Comparison of ENCODE assay signal across 7 mouse cellular contexts in the genomic region with DNA sequence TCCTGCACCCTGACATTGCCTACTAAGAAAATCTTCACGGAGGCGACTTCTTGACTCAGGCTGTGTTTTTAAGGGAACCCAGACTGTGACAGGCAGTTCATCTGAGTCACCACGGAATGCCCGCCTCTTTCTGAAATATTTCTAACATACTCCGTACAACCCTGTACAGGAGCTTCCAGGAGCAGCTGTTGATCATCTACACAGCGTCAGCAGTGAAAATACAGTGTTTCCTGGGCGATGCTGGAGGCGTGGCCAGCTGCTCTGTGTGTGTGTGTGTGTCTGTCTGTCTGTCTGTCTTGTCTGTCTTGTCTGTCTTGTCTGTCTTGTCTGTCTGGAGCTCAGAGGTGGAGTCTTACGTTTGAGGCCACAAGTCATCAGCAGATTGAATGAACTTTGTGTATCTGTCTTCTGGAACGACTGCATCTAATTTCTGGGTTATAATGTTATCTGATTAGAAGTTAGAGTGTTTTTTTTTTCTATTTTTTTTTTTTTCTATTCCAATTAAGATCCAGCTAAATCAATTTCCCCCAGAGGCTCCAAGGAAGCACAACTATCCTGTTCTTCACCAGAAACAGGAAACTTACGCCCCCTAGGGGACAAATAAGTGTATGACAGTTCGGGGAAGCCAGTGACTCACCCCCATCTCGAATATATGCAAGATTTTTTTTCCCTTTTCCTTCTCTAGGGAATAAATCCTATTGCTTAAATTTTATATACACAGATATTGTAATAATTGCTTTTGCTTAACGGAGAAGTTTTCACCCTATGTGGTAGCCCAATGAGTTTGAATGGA. TPM values are rescaled to one million over a fixed set of nuclear protein-coding genes. Genes with fewer than 3 reads are reported as not detected.
DNase-seq lines count a peak whose midpoint lies in the region; ATAC-seq and TF ChIP-seq lines count a peak whose summit lies in the region.

No protein-coding gene starts in this region.

- TF ChIP-seq CTCF in heart, postnatal 0 days (IDR thresholded peaks at IDR 0.05; ENCODE audit: low read depth) = peak; percentile 60
- peak; percentile 67 for TF ChIP-seq CTCF in lung, postnatal 0 days (IDR thresholded peaks at IDR 0.05)

- no peak for ATAC-seq in limb, embryonic 11.5 days (ENCODE audit: insufficient number of reproducible peaks, low FRiP score, low TSS enrichment, low read depth)
- no peak; the same call in 1 of the 2 replicates for ATAC-seq in heart, postnatal 0 days (ENCODE audit: insufficient read depth, low read depth)
- ATAC-seq in lung, postnatal 0 days = peak; percentile 64

- H3K27me3 ChIP-seq in limb, embryonic 11.5 days (ENCODE audit: control insufficient read depth, insufficient read depth, low read length) = no peaks in the 10 kb centered on the region
- H3K27me3 ChIP-seq in limb, embryonic 10.5 days (ENCODE audit: low read depth, poor library complexity, severe bottlenecking) = no peaks in the 10 kb centered on the region
- H3K27me3 ChIP-seq in heart, postnatal 0 days (ENCODE audit: control insufficient read depth, insufficient read depth, low read length) = 0 out of 2 replicates have a peak, but pooled peaks cover 5% of the 10 kb centered on the region
- no peaks in the 10 kb centered on the region for H3K27me3 ChIP-seq in lung, postnatal 0 days (replicated peaks; ENCODE audit: insufficient read depth, low read length)
- no peaks in the 10 kb centered on the region for H3K27me3 ChIP-seq in splenic B cell, adult 2 months (ENCODE audit: control insufficient read depth, insufficient read depth, low read length, poor library complexity, severe bottlenecking)

- H3K36me3 ChIP-seq in limb, embryonic 11.5 days (ENCODE audit: control insufficient read depth, insufficient read depth, low read length) = no peaks in the 10 kb centered on the region
- H3K36me3 ChIP-seq in limb, embryonic 10.5 days = no peaks in the 10 kb centered on the region
- no peaks in the 10 kb centered on the region for H3K36me3 ChIP-seq in heart, postnatal 0 days (replicated peaks; ENCODE audit: control insufficient read depth, insufficient read depth, low read length)
- no peaks in the 10 kb centered on the region for H3K36me3 ChIP-seq in lung, postnatal 0 days (ENCODE audit: insufficient read depth, low read length)
- no peaks in the 10 kb centered on the region for H3K36me3 ChIP-seq in splenic B cell, adult 2 months (ENCODE audit: control insufficient read depth, insufficient read depth, low read length, poor library complexity, severe bottlenecking)

- 59% methylated on average over 14 of the region's 14 CpGs for WGBS in limb, embryonic 11.5 days
- 62% methylated on average over 14 of the region's 14 CpGs for WGBS in limb, embryonic 10.5 days
- 37% methylated on average over 14 of the region's 14 CpGs for WGBS in heart, postnatal 0 days
- WGBS in lung, postnatal 0 days = 33% methylated on average over 14 of the region's 14 CpGs

- H3K4me1 ChIP-seq in limb, embryonic 11.5 days (ENCODE audit: control insufficient read depth, insufficient read depth, low read length) = no peaks in the 10 kb centered on the region
- H3K4me1 ChIP-seq in limb, embryonic 10.5 days = peaks cover 9% of the 10 kb centered on the region; the same call in 1 of the 2 replicates
- no peaks in the 10 kb centered on the region for H3K4me1 ChIP-seq in heart, postnatal 0 days (ENCODE audit: control insufficient read depth, insufficient read depth)
- H3K4me1 ChIP-seq in lung, postnatal 0 days (ENCODE audit: insufficient read depth, low read depth, low read length) = no peaks in the 10 kb centered on the region

- no peak overlapping the region for H3K9ac ChIP-seq in limb, embryonic 11.5 days (ENCODE audit: low read length)
- H3K9ac ChIP-seq in heart, postnatal 0 days (replicated peaks; ENCODE audit: low read depth, low read length) = no peak overlapping the region
- H3K9ac ChIP-seq in lung, postnatal 0 days (replicated peaks; ENCODE audit: low read depth) = no peak overlapping the region

- H3K4me2 ChIP-seq in limb, embryonic 11.5 days (ENCODE audit: low read depth, severe bottlenecking) = no peak overlapping the region
- H3K4me2 ChIP-seq in heart, postnatal 0 days (ENCODE audit: low read depth, low read length) = 0 out of 2 replicates have a peak overlapping the region, but pooled peaks have one; percentile 0
- no peak overlapping the region for H3K4me2 ChIP-seq in lung, postnatal 0 days (replicated peaks; ENCODE audit: low read depth, low read length)

- TF ChIP-seq EP300 in heart, postnatal 0 days (IDR thresholded peaks at IDR 0.05; ENCODE audit: low read depth) = no peak
- no peak for TF ChIP-seq EP300 in lung, postnatal 0 days (IDR thresholded peaks at IDR 0.05)

- H3K27ac ChIP-seq in limb, embryonic 11.5 days (replicated peaks; ENCODE audit: low read depth, low read length) = no peak overlapping the region
- no peak overlapping the region for H3K27ac ChIP-seq in limb, embryonic 10.5 days
- no peak overlapping the region for H3K27ac ChIP-seq in heart, postnatal 0 days (ENCODE audit: low read depth)
- H3K27ac ChIP-seq in lung, postnatal 0 days (ENCODE audit: low read length) = no peak overlapping the region

- no peak overlapping the region for H3K4me3 ChIP-seq in limb, embryonic 11.5 days (ENCODE audit: low read depth, low read length)
- no peak overlapping the region for H3K4me3 ChIP-seq in limb, embryonic 10.5 days
- no peak overlapping the region for H3K4me3 ChIP-seq in heart, postnatal 0 days (ENCODE audit: low read depth, low read length)
- H3K4me3 ChIP-seq in lung, postnatal 0 days (ENCODE audit: low read depth, low read length) = no peak overlapping the region

- DNase-seq in limb, embryonic 11.5 days (ENCODE audit: low spot score) = peak; percentile 31
- DNase-seq in limb, embryonic 10.5 days (ENCODE audit: low spot score) = no peak
- peak; percentile 77 for DNase-seq in MN1 (ENCODE audit: low spot score)
- peak; percentile 85 for DNase-seq in brain, adult 2 months (ENCODE audit: low read depth, low spot score)
- DNase-seq in heart, postnatal 0 days (ENCODE audit: low spot score) = peak; percentile 30
- peak; percentile 72 for DNase-seq in lung, postnatal 0 days (ENCODE audit: low spot score)
- peak; percentile 69 for DNase-seq in splenic B cell, adult 2 months (ENCODE audit: low read depth, low spot score)

- no peaks in the 10 kb centered on the region for H3K9me3 ChIP-seq in limb, embryonic 11.5 days (ENCODE audit: control insufficient read depth, low read length)
- no peaks in the 10 kb centered on the region for H3K9me3 ChIP-seq in limb, embryonic 10.5 days (replicated peaks)
- no peaks in the 10 kb centered on the region for H3K9me3 ChIP-seq in heart, postnatal 0 days (replicated peaks; ENCODE audit: control insufficient read depth, low read length)
- H3K9me3 ChIP-seq in lung, postnatal 0 days (ENCODE audit: low read length) = no peaks in the 10 kb centered on the region

RNA-seq across cellular contexts. Expression of a gene that starts 47.1 kb away (rescaled TPM):
- not detected in 2 replicates for polyA plus RNA-seq in limb, embryonic 11.5 days (2014; fragmentation: Nextera tagmentation; extraction: Ambion mirVana)
- not detected in 2 replicates for polyA plus RNA-seq in limb, embryonic 10.5 days (2016; fragmentation: Nextera tagmentation; extraction: Ambion mirVana)
- not detected in 2 replicates for total RNA-seq in heart, postnatal 0 days (2014; rRNA removed; ENCODE audit: low replicate concordance)
- polyA plus RNA-seq in heart, postnatal 0 days (2015; fragmentation: Nextera tagmentation; extraction: Ambion mirVana) = not detected in 2 replicates
- polyA plus RNA-seq in lung, postnatal 0 days (2015; fragmentation: Nextera tagmentation; extraction: Ambion mirVana) = not detected in 2 replicates
